Mouse (Mus musculus): ENCODE results near the gene Pspc1.
"Not testable (repeated sequence)": the region's sequence is repeated elsewhere in the genome, so short reads cannot be mapped to it uniquely, and the experiment has no call there.

Gene Pspc1

GRCm38 (mm10) chr14:56778200-56778932 is at the start of gene Pspc1:
TSS of gene Pspc1 (minus strand) at chr14:56778316.
- DNase-seq (ENCODE audit: low spot score in 2 of 2): peak; percentile 96 to 97

DNA sequence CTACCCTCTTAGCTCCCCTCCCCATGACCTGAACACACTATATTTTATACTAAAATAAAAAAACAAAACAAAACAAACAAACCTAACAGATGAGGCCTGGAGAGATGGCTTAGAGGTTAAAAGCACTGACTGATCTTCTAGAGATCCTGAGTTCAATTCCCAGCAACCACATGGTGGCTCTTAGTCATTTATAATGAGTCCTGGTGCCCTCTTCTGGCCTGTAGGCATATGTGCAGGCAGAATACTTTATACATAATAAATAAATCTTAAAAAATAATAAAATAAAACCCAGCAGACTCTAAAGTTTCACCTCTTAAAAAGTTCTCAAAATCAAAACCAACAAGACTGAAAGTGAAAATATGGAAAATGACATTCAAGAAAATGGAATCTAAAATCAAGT is 46.4 kb upstream of the Pspc1 start:
- no peak for DNase-seq (ENCODE audit: low spot score in 2 of 2)

- no peak for DNase-seq (ENCODE audit: low spot score in 2 of 2)
Measured at GRCm38 (mm10) chr14:56817616-56818015, 39.5 kb upstream of the Pspc1 start.

- DNase-seq (ENCODE audit: low spot score in 2 of 2): no peak
Measured at GRCm38 (mm10) chr14:56817131-56817530, 39.0 kb upstream of the Pspc1 start.

- no peak for DNase-seq (ENCODE audit: low spot score in 2 of 2)
Measured at GRCm38 (mm10) chr14:56816541-56816940, 38.4 kb upstream of the Pspc1 start.

- peak; percentile 65 to 75 for DNase-seq (ENCODE audit: low spot score in 2 of 2)
Measured at GRCm38 (mm10) chr14:56812520-56813036, 34.5 kb upstream of the Pspc1 start.

GRCm38 (mm10) chr14:56811701-56812339 is 33.7 kb upstream of the Pspc1 start, which contains the start of gene Zmym5:
TSS of gene Zmym5 (minus strand) at chr14:56811716.
- DNase-seq (ENCODE audit: low spot score in 2 of 2): peak; percentile 84 to 90

DNA sequence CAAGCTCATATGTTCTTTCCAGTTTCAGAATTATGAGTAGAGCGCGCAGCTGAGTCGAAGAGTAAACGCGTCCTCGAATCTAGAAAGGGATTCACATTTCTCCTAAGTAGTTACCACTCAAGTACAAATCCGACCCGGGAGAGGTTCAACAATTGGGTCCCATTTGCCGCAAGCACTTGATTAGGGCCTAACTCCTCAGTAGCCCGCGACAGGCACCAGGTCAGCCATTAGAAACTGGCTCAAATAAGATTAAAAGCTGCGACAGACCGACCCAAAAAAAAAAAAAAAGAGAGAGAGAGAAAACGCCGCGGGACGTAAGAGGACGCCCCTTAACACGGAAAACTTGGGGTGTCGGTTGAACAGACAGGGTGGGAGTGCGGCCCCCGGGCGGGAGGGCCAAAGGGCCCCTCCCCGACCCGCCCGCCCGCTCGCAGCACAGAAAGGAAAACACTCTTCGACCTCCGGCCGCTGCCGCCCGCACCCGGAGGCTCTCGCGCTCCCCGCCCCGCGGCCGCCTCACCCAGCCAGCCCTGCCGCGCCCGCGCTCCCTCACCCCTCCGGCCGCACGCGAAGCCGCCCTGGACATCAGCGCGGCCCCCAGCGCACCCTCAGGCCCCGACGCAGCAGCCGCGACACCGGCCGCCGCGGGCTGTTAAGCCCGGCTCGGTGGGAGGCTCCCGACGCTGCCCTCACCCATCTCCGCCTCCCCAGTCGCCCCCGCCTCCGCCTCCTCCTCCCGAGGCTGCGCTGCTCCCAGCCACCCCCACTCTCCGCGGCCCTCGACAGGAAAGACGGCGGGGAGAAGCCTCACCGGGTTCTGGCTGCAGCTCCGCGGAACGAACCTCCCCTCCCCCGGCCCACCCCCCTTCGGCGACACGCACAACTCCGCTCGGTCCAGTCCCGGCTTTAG is 32.9 kb upstream of the Pspc1 start:
- peak; percentile 33 to 54 for DNase-seq (ENCODE audit: low spot score in 2 of 2)

DNA sequence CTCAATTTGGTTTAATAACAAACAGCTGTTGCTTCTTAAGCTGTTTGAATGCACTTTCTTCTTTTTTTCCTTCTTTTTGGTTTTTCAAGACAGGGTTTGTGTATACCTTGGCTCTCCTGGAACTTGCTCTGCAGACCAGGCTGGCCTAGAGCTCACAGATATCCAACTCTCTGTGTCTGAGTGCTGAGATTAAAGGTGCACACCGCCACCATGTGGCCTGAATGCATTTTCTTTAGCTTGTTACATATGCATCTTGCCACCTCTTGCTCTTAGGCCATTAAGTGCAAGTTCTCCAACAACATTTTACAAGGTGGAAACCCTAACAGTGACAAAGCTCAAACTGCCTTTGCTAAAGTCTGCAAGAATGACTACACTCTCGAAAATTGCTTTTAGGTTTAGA is 15.1 kb upstream of the Pspc1 start:
- peak; percentile 24 to 28 for DNase-seq (ENCODE audit: low spot score in 2 of 2)

DNA sequence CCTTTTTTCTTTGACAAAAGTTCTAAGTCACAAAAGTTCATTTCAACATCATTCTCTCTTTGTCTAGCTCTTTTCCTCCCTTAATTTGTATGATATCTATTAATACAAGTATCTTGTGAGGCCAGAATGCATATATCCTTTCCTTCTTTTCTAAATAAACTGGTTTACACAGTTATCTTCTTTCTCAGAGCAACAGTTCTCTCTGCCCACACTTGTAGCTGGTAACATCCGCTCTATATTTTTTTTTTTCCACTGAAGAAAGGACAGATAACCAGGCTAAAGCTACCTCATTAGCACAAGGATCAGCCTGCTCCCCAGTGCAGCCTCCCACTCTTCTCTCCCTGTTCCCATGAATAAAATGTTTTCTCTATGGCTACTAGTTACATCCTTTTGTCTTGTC is 6.5 kb upstream of the Pspc1 start:
- no peak for DNase-seq (ENCODE audit: low spot score in 2 of 2)

GRCm38 (mm10) chr14:56778933-56779300 is 801 bp upstream of the Pspc1 start:
- DNase-seq (ENCODE audit: low spot score in 2 of 2): no peak

DNA sequence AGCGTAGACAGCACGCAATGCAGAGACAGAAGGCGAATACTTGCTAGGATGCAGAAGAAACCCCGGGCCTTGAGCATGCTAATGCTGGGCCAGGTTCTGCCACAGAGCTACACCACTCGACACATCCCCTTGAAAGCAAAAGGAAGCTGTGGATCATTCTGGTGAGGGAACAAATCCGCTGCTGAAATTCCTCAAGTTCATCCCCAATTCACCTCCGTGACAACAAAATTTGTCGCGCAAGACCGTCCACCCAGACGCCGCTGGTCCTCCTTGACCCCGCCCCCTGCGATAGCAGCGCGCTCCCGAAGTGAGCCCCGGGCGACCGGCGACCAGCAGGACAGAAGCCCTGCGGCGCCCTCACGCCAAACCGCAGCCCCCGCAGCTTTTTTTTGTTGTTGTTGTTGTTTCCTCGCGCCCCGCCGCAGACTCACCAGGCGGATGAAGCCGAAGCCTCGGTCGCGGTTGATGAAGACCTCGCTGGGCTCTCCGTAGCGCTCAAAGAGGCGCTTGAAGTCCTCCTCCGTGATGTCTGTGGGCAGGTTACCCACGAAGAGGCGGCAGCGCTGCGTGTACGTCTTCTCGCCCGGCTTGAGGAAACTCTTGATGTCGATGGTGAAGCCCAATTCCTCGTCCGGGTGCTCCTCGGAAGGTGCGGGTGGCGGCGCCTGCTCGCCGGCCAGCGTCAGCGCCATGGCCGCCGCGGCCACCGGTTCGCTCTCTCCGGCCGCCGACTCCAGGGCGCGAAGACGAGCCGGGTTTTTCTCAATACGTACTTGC is 568 bp downstream of the Pspc1 start:
- peak; percentile 58 to 64 for DNase-seq (ENCODE audit: low spot score in 2 of 2)

GRCm38 (mm10) chr14:56776571-56777238 is 1.4 kb downstream of the Pspc1 start:
- no peak for DNase-seq (ENCODE audit: low spot score in 2 of 2)

DNA sequence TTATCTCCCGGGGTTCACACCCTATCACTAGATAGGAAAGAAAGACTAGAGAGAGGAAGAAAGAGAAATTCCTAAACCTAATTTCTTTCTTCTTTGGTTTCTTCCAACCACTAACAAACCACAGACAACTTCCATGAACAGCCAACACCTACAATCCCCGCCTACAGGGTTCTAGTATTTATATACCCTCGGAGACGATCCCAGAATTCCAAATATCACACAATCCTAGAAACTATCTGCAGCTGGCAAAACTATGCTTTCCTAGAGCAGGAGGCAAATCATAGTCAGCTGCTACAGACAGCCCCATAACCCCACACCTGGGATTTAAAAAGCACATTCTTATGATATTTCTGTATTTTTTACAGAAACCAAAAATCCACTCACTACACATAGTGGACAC is 2.7 kb downstream of the Pspc1 start:
- no peak for DNase-seq (ENCODE audit: low spot score in 2 of 2)

DNA sequence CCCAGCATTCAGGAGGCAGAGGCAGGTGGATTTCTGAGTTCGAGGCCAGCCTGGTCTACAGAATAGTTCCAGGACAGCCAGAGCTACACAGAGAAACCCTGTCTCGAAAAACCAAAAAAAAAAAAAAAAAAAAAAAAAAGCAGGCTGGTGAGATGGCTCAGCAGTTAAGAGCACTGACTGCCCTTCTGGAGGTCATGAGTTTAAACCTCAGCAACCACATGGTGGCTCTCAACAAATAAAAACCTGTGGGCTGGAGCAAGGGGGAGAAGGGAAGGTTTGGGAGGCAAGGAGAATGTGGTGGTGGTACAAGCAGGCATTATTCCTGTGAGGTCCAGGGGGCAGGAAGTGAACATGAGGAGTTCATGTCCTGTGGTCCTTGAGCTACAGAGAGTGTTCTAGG is 11.7 kb downstream of the Pspc1 start:
- not testable (repeated sequence) for DNase-seq (ENCODE audit: low spot score in 2 of 2)

DNA sequence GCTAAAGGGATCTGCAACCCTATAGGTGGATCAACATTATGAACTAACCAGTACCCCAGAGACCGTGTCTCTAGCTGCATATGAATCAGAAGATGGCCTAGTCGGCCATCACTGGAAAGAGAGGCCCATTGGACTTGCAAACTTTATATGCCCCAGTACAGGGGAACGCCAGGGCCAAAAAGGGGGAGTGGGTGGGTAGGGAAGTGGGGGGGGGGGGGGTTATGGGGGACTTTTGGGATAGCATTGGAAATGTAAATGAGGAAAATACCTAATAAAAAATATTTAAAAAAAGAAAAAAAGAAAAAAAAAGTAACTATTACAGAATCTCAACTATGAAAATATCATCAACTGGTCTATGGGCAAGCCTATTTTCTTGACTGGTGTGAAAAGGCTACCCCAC is 13.0 kb downstream of the Pspc1 start:
- not testable (repeated sequence) for DNase-seq (ENCODE audit: low spot score in 2 of 2)

DNA sequence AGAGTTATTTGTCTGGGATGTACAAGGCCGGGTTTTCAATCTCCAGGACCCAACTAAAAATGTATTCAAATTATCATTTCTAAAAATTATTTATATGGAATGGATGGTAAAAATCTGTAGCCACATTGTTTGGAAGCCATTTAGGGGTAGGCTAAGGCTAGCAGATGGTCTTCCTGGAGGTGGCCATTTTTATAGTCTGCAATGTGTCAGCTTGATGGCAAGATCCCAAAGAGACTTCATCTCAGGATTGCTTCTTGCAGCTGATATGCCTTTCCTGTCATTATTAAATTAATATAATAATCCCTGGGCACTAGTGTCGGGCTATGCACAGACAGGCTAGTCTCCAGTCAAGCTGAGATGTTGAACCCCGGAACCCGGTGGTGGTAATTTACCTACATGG is 26.8 kb downstream of the Pspc1 start:
- no peak for DNase-seq (ENCODE audit: low spot score in 2 of 2)

DNA sequence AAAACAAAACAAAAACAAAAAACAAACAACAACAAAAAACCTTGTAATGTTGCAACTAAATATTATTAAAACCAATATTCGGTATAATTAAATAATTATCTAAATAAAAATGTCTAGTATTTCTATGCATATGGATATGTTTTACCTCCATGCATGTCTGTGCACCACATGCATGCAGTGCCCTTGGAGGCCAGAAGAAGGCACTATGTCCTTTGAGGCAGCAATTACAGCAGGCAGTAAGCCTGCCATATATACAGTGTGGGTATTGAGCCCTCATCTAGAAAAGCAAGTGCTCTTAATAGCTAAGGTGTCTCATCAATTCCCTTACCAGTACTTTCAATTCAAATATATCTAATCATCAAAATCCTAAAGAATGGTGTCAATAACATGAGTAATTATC is 37.9 kb downstream of the Pspc1 start:
- DNase-seq (ENCODE audit: low spot score in 2 of 2): no peak

DNA sequence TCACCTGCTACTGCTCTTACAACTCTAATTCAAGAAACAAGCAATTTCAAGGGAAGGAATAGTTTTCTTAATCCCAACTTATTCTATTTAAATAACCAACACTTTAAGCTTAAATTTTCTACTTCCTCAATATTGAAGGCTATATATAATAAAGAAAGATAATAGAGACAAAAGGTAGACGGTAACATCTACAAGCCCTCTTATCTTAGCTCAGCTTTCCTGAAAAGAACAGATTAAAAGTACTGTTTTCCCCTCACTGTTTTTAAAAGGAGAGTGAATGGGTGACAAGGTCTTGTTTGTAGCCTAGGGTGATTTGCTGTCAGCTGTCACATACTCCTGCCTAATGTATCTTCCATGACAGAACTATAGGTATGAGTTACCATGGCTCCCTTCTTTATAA is 51.6 kb downstream of the Pspc1 start:
- no peak for DNase-seq (ENCODE audit: low spot score in 2 of 2)

DNA sequence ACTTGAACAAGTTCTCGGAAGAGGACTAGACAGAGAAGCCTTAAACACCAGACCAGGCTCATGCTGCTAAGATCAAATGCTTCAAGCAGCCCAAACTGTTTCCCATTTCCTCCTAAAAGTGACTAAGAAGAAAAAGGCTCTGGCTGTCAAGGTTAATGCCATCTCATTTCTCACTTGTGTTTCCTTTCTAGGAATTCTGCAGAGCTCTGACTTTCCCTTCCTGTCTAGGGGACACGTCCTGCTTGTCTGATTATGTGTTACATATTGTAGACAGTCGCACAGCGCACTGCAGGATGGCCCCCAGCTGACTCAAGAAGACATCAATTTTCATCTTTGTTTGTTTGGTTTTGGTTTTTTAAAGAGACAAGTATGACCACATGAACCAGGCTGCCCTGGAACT is 72.4 kb downstream of the Pspc1 start:
- no peak for DNase-seq (ENCODE audit: low spot score in 2 of 2)

GRCm38 (mm10) chr14:56702644-56703043 is 75.5 kb downstream of the Pspc1 start:
- DNase-seq (ENCODE audit: low spot score in 2 of 2): no peak
